31 mouse cellular contexts compared by ENCODE assay signal in the genomic region with DNA sequence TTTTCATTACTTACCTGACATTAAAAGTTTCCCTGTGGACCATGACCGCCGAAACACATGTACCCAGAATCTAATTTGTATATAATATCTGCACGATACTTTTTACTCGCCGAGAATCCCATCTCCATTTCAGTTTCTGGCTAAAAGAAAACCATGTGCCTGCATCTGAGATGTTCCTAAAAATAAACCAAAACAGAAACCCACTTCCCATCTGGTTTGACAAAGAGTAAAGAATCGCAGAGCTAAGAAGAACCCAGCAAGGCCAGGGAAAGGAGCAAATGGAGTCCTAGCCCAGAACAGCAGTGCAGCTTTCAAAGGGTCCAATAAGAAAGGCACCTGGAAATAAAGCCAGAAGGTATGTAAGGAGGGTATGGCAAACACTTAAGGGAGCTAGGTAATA. TPM values are rescaled to one million over a fixed set of nuclear protein-coding genes. Genes with fewer than 3 reads are reported as not detected.
A peak's percentile ranks its signal among the peaks of the same experiment; 100 is the strongest.
DNase-seq lines count a peak whose midpoint lies in the region; ATAC-seq and TF ChIP-seq lines count a peak whose summit lies in the region.
"Had no signal": no experiment of that assay in that cellular context is flagged by ENCODE, and none has a peak within 500 bp of the region (broad histone marks: within the 10 kb centered on the region; RNA-seq: fewer than 3 reads in every experiment).

No protein-coding gene starts in this region.

- intact Hi-C loops in gastrocnemius, adult 2 months (cut with DNase I): no loop called here
- intact Hi-C loops in left cerebral cortex, postnatal 14 days (cut with DNase I): no loop called here

- H3K4me1 ChIP-seq in lung, embryonic 15.5 days: peaks cover 49% of the 10 kb centered on the region
- peaks cover 16% of the 10 kb centered on the region; the same call in 1 of the 2 replicates for H3K4me1 ChIP-seq in intestine, embryonic 15.5 days (replicated peaks)
- H3K4me1 ChIP-seq in stomach, postnatal 0 days (replicated peaks; ENCODE audit: control insufficient read depth, insufficient read depth): peaks cover 12% of the 10 kb centered on the region
- H3K4me1 ChIP-seq: forebrain, embryonic 10.5 days; neural tube, embryonic 12.5 days had no signal

- no peak overlapping the region for H3K4me2 ChIP-seq in lung, embryonic 15.5 days
- H3K4me2 ChIP-seq in intestine, embryonic 15.5 days (replicated peaks): peak overlapping the region; percentile 37; the same call in 1 of the 2 replicates
- H3K4me2 ChIP-seq in stomach, postnatal 0 days (replicated peaks; ENCODE audit: low read depth): no peak overlapping the region
- H3K4me2 ChIP-seq: forebrain, embryonic 15.5 days; heart, embryonic 12.5 days; hindbrain, embryonic 14.5 days; limb, embryonic 12.5 days; liver, embryonic 15.5 days; midbrain, embryonic 12.5 days; neural tube, embryonic 12.5 days had no signal

- 82% methylated on average over 6 of the region's 6 CpGs for WGBS in lung, embryonic 15.5 days
- WGBS in intestine, embryonic 15.5 days: 83% methylated on average over 6 of the region's 6 CpGs
- 72% methylated on average over 6 of the region's 6 CpGs for WGBS in stomach, postnatal 0 days

- no peak overlapping the region for H3K9ac ChIP-seq in lung, embryonic 15.5 days
- no peak overlapping the region for H3K9ac ChIP-seq in intestine, embryonic 15.5 days
- no peak overlapping the region for H3K9ac ChIP-seq in stomach, postnatal 0 days (ENCODE audit: low read length)
- H3K9ac ChIP-seq: forebrain, embryonic 15.5 days; heart, embryonic 12.5 days; hindbrain, embryonic 14.5 days; limb, embryonic 12.5 days; liver, embryonic 15.5 days; midbrain, embryonic 12.5 days; neural tube, embryonic 12.5 days had no signal

- 0 out of 2 replicates have a peak overlapping the region, but pooled peaks have one; percentile 13 for H3K27ac ChIP-seq in gastrocnemius, adult 2 months
- peak overlapping the region; percentile 62 for H3K27ac ChIP-seq in lung, embryonic 15.5 days
- H3K27ac ChIP-seq in intestine, embryonic 15.5 days: no peak overlapping the region; the same call in 1 of the 2 replicates
- peak overlapping the region; percentile 19; the same call in 1 of the 2 replicates for H3K27ac ChIP-seq in stomach, postnatal 0 days (replicated peaks)
- H3K27ac ChIP-seq: forebrain, embryonic 10.5 days; forebrain, embryonic 15.5 days; hindbrain, embryonic 14.5 days; limb, embryonic 12.5 days; midbrain, embryonic 12.5 days; neural tube, embryonic 12.5 days had no signal

- peak; percentile 32; the same call in 1 of the 2 replicates for ATAC-seq in lung, embryonic 15.5 days (ENCODE audit: borderline replicate concordance, extremely low read depth, low FRiP score, low TSS enrichment)
- no peak for ATAC-seq in intestine, embryonic 15.5 days
- no peak for ATAC-seq in stomach, postnatal 0 days (ENCODE audit: low FRiP score, low TSS enrichment)
- ATAC-seq: forebrain, embryonic 15.5 days; Patski had no signal

- TF ChIP-seq CTCF in gastrocnemius, adult 2 months (IDR thresholded peaks at IDR 0.05): no peak
- TF ChIP-seq CTCF in stomach, postnatal 0 days (IDR thresholded peaks at IDR 0.05; ENCODE audit: low read depth): no peak

- no peaks in the 10 kb centered on the region for H3K27me3 ChIP-seq in lung, embryonic 15.5 days
- no peaks in the 10 kb centered on the region for H3K27me3 ChIP-seq in intestine, embryonic 15.5 days (replicated peaks)
- no peaks in the 10 kb centered on the region for H3K27me3 ChIP-seq in stomach, postnatal 0 days (ENCODE audit: control insufficient read depth, insufficient read depth, low read length)
- H3K27me3 ChIP-seq: forebrain, embryonic 15.5 days; heart, embryonic 12.5 days; limb, embryonic 12.5 days; liver, embryonic 15.5 days; megakaryocyte, embryonic 14.5 days; midbrain, embryonic 12.5 days; neural tube, embryonic 12.5 days; Patski had no signal

- H3K36me3 ChIP-seq in lung, embryonic 15.5 days: peaks cover 17% of the 10 kb centered on the region
- 0 out of 2 replicates have a peak, but pooled peaks cover 5% of the 10 kb centered on the region for H3K36me3 ChIP-seq in intestine, embryonic 15.5 days
- peaks cover 5% of the 10 kb centered on the region; the same call in 1 of the 2 replicates for H3K36me3 ChIP-seq in stomach, postnatal 0 days (ENCODE audit: control insufficient read depth, insufficient read depth, low read length)
- H3K36me3 ChIP-seq: liver, embryonic 15.5 days had no signal

- no peaks in the 10 kb centered on the region for H3K9me3 ChIP-seq in lung, embryonic 15.5 days
- H3K9me3 ChIP-seq in intestine, embryonic 15.5 days: no peaks in the 10 kb centered on the region
- H3K9me3 ChIP-seq in stomach, postnatal 0 days (ENCODE audit: control insufficient read depth, low read length): no peaks in the 10 kb centered on the region
- H3K9me3 ChIP-seq: forebrain, embryonic 10.5 days; forebrain, embryonic 15.5 days; heart, embryonic 12.5 days; limb, embryonic 12.5 days; liver, embryonic 15.5 days; megakaryocyte, embryonic 14.5 days; midbrain, embryonic 12.5 days; neural tube, embryonic 12.5 days had no signal

- DNase-seq in gastrocnemius, adult 2 months: no peak
- no peak for DNase-seq in gastrocnemius, postnatal 10 days
- no peak for DNase-seq in lung, postnatal 10 days
- no peak for DNase-seq in stomach, postnatal 0 days (ENCODE audit: low spot score)
- no peak for DNase-seq in left cerebral cortex, postnatal 14 days (ENCODE audit: low spot score in 2 of 2)
- no peak for DNase-seq in cerebellum, postnatal 10 days
- DNase-seq: adrenal gland, postnatal 14 days; cerebellum, adult 18-20 months; cerebellum, postnatal 14 days; gastrocnemius, postnatal 14 days; heart, adult 18-20 months; heart, postnatal 4 days; kidney, adult 8-10 months; kidney, postnatal 10 days; layer of hippocampus, postnatal 36 days; lung, postnatal 4 days; right cerebral cortex, adult 18-20 months; thymus, postnatal 25 days had no signal

- no peak overlapping the region; the same call in 1 of the 2 replicates for H3K4me3 ChIP-seq in gastrocnemius, adult 2 months
- H3K4me3 ChIP-seq in lung, embryonic 15.5 days: no peak overlapping the region
- no peak overlapping the region for H3K4me3 ChIP-seq in intestine, embryonic 15.5 days (replicated peaks)
- no peak overlapping the region for H3K4me3 ChIP-seq in stomach, postnatal 0 days (ENCODE audit: low read depth, low read length)
- H3K4me3 ChIP-seq: forebrain, embryonic 10.5 days; forebrain, embryonic 15.5 days; heart, embryonic 12.5 days; limb, embryonic 12.5 days; liver, embryonic 15.5 days; megakaryocyte, embryonic 14.5 days; midbrain, embryonic 12.5 days; myocyte; neural tube, embryonic 12.5 days had no signal

- no peak for TF ChIP-seq EP300 in stomach, postnatal 0 days (optimal IDR thresholded peaks at IDR 0.05)

RNA-seq across cellular contexts. Expression of a gene that starts 30.2 kb away (rescaled TPM):
- total RNA-seq in gastrocnemius, adult 2 months (2021): 1 to 10 TPM; 8.9 to 9.5 TPM
- 10 to 100 TPM; 34.2 to 38.3 TPM for total RNA-seq in gastrocnemius, postnatal 10 days (2021)
- polyA plus RNA-seq in lung, embryonic 15.5 days (2015; fragmentation: Nextera tagmentation; extraction: Ambion mirVana): 36.1 and 38.5 TPM in 2 replicates
- 37.6 and 39.9 TPM in 2 replicates for polyA plus RNA-seq in intestine, embryonic 15.5 days (2015; fragmentation: Nextera tagmentation; extraction: Ambion mirVana)
- 25.9 and 31.5 TPM in 2 replicates for polyA plus RNA-seq in stomach, postnatal 0 days (2015; fragmentation: Nextera tagmentation; extraction: Ambion mirVana)
- total RNA-seq in left cerebral cortex, postnatal 14 days (2021): 10 to 100 TPM; 31.6 to 33.7 TPM
